Mouse (Mus musculus): Measurements from ENCODE around the gene Pbxip1. TPM values are rescaled to one million over a fixed set of nuclear protein-coding genes. Genes with fewer than 3 reads are reported as not detected.

The Pbxip1 gene
- polyA plus RNA-seq, 1 experiment from 2014 or later = 19.2 TPM

- peaks cover 41% of the 10 kb centered on the region for H3K4me1 ChIP-seq
- no peaks in the 10 kb centered on the region for H3K27me3 ChIP-seq (ENCODE audit: low read depth, poor library complexity, severe bottlenecking)
- WGBS = 69% methylated on average over 1 of the region's 1 CpGs
- no peaks in the 10 kb centered on the region; the same call in 1 of the 2 replicates for H3K36me3 ChIP-seq
- no peak overlapping the region for H3K27ac ChIP-seq
- H3K4me3 ChIP-seq = no peak overlapping the region
- no peaks in the 10 kb centered on the region for H3K9me3 ChIP-seq (replicated peaks)
- no peak for DNase-seq (ENCODE audit: low spot score)
These were observed 19.3 kb downstream of the Pbxip1 start for GRCm38 (mm10) chr3:89455786-89456285.

GRCm38 (mm10) chr3:89456726-89457665 lies 20.5 kb downstream of the Pbxip1 start:
- no peaks in the 10 kb centered on the region for H3K9me3 ChIP-seq (replicated peaks)
- no peaks in the 10 kb centered on the region for H3K27me3 ChIP-seq (ENCODE audit: low read depth, poor library complexity, severe bottlenecking)
- 45% methylated on average over 10 of the region's 10 CpGs for WGBS
- H3K4me1 ChIP-seq = peaks cover 31% of the 10 kb centered on the region
- no peak overlapping the region for H3K4me3 ChIP-seq
- DNase-seq (ENCODE audit: low spot score) = peak; percentile 87
- peaks cover 5% of the 10 kb centered on the region for H3K36me3 ChIP-seq
- H3K27ac ChIP-seq = no peak overlapping the region

GRCm38 (mm10) chr3:89458372-89458964 lies 22.0 kb downstream of the Pbxip1 start:
- H3K36me3 ChIP-seq = peaks cover 8% of the 10 kb centered on the region
- H3K9me3 ChIP-seq (replicated peaks) = no peaks in the 10 kb centered on the region
- H3K4me1 ChIP-seq = peaks cover 29% of the 10 kb centered on the region
- H3K27ac ChIP-seq = peak overlapping the region; percentile 90
- H3K4me3 ChIP-seq = peak overlapping the region; percentile 57
- WGBS = 57% methylated on average over 13 of the region's 13 CpGs
- H3K27me3 ChIP-seq (ENCODE audit: low read depth, poor library complexity, severe bottlenecking) = no peaks in the 10 kb centered on the region
- no peak for DNase-seq (ENCODE audit: low spot score)

- peaks cover 29% of the 10 kb centered on the region for H3K4me1 ChIP-seq
- H3K27ac ChIP-seq = peak overlapping the region; percentile 90
- peak overlapping the region; percentile 57 for H3K4me3 ChIP-seq
- no peaks in the 10 kb centered on the region for H3K9me3 ChIP-seq (replicated peaks)
- H3K27me3 ChIP-seq (ENCODE audit: low read depth, poor library complexity, severe bottlenecking) = no peaks in the 10 kb centered on the region
- peak; percentile 96 for DNase-seq (ENCODE audit: low spot score)
- H3K36me3 ChIP-seq = peaks cover 8% of the 10 kb centered on the region
- under 1% methylated on average over 36 of the region's 36 CpGs for WGBS
These were observed 22.7 kb downstream of the Pbxip1 start for GRCm38 (mm10) chr3:89458965-89459807.

- Histone ChIP-seq H3K27me3 (ENCODE audit: low read depth, poor library complexity, severe bottlenecking) (no peaks in the 10 kb centered on the region), H3K9me3 (replicated peaks) (no peaks in the 10 kb centered on the region), H3K4me1 (no peaks in the 10 kb centered on the region), H3K27ac (no peak overlapping the region; the same call in 1 of the 2 replicates), H3K36me3 (peaks cover 42% of the 10 kb centered on the region), H3K4me3 (no peak overlapping the region)
- no peak for DNase-seq (ENCODE audit: low spot score)
- 55% methylated on average over 4 of the region's 4 CpGs for WGBS
These were observed 31.8 kb downstream of the Pbxip1 start for GRCm38 (mm10) chr3:89468268-89468667.

GRCm38 (mm10) chr3:89472280-89472679 lies 35.8 kb downstream of the Pbxip1 start:
- WGBS = 82% methylated on average over 7 of the region's 7 CpGs
- no peak overlapping the region for H3K27ac ChIP-seq
- DNase-seq (ENCODE audit: low spot score) = no peak
- H3K9me3 ChIP-seq (replicated peaks) = no peaks in the 10 kb centered on the region
- H3K36me3 ChIP-seq = peaks cover 28% of the 10 kb centered on the region
- no peaks in the 10 kb centered on the region for H3K4me1 ChIP-seq
- no peaks in the 10 kb centered on the region for H3K27me3 ChIP-seq (ENCODE audit: low read depth, poor library complexity, severe bottlenecking)
- H3K4me3 ChIP-seq = no peak overlapping the region

- no peak overlapping the region for H3K4me3 ChIP-seq
- WGBS = 78% methylated on average over 6 of the region's 6 CpGs
- peaks cover 12% of the 10 kb centered on the region for H3K36me3 ChIP-seq
- DNase-seq (ENCODE audit: low spot score) = no peak
- H3K4me1 ChIP-seq = no peaks in the 10 kb centered on the region
- H3K27me3 ChIP-seq (ENCODE audit: low read depth, poor library complexity, severe bottlenecking) = no peaks in the 10 kb centered on the region
- H3K27ac ChIP-seq = no peak overlapping the region
- no peaks in the 10 kb centered on the region for H3K9me3 ChIP-seq (replicated peaks)
These were observed 37.3 kb downstream of the Pbxip1 start for GRCm38 (mm10) chr3:89473838-89474237.

GRCm38 (mm10) chr3:89479055-89479454 lies 42.5 kb downstream of the Pbxip1 start:
- 76% methylated on average over 6 of the region's 6 CpGs for WGBS
- Histone ChIP-seq H3K27me3 (ENCODE audit: low read depth, poor library complexity, severe bottlenecking) (no peaks in the 10 kb centered on the region), H3K4me1 (no peaks in the 10 kb centered on the region), H3K9me3 (replicated peaks) (no peaks in the 10 kb centered on the region), H3K27ac (no peak overlapping the region), H3K36me3 (no peaks in the 10 kb centered on the region), H3K4me3 (no peak overlapping the region)
- DNase-seq (ENCODE audit: low spot score) = no peak

- DNase-seq (ENCODE audit: low spot score) = peak; percentile 50
These were observed 45.0 kb downstream of the Pbxip1 start for GRCm38 (mm10) chr3:89481488-89481887.

GRCm38 (mm10) chr3:89482249-89482648 lies 45.7 kb downstream of the Pbxip1 start:
- DNase-seq (ENCODE audit: low spot score) = no peak
- no peak overlapping the region for H3K27ac ChIP-seq
- no peaks in the 10 kb centered on the region for H3K9me3 ChIP-seq (replicated peaks)
- H3K4me1 ChIP-seq = peaks cover 7% of the 10 kb centered on the region; the same call in 1 of the 2 replicates
- 89% methylated on average over 5 of the region's 5 CpGs for WGBS
- H3K27me3 ChIP-seq (ENCODE audit: low read depth, poor library complexity, severe bottlenecking) = no peaks in the 10 kb centered on the region
- no peaks in the 10 kb centered on the region for H3K36me3 ChIP-seq
- H3K4me3 ChIP-seq = no peak overlapping the region

More at GRCm38 (mm10) chr3:89481488-89481887, 45.0 kb downstream of the Pbxip1 start:
- Histone ChIP-seq H3K27me3 (ENCODE audit: low read depth, poor library complexity, severe bottlenecking) (no peaks in the 10 kb centered on the region), H3K4me1 (peaks cover 7% of the 10 kb centered on the region; the same call in 1 of the 2 replicates), H3K9me3 (replicated peaks) (no peaks in the 10 kb centered on the region), H3K4me3 (no peak overlapping the region), H3K27ac (no peak overlapping the region), H3K36me3 (no peaks in the 10 kb centered on the region)
- 45% methylated on average over 2 of the region's 2 CpGs for WGBS

GRCm38 (mm10) chr3:89484766-89485524 lies 48.4 kb downstream of the Pbxip1 start:
- H3K4me3 ChIP-seq = peak overlapping the region; percentile 24
- H3K27ac ChIP-seq = no peak overlapping the region
- no peaks in the 10 kb centered on the region for H3K9me3 ChIP-seq (replicated peaks)
- H3K4me1 ChIP-seq = peaks cover 7% of the 10 kb centered on the region; the same call in 1 of the 2 replicates
- no peaks in the 10 kb centered on the region for H3K36me3 ChIP-seq
- 24% methylated on average over 24 of the region's 24 CpGs for WGBS
- H3K27me3 ChIP-seq (ENCODE audit: low read depth, poor library complexity, severe bottlenecking) = no peaks in the 10 kb centered on the region
- peak; percentile 88 for DNase-seq (ENCODE audit: low spot score)

GRCm38 (mm10) chr3:89486111-89486510 lies 49.6 kb downstream of the Pbxip1 start:
- no peaks in the 10 kb centered on the region for H3K36me3 ChIP-seq
- 90% methylated on average over 8 of the region's 8 CpGs for WGBS
- DNase-seq (ENCODE audit: low spot score) = no peak
- no peaks in the 10 kb centered on the region for H3K27me3 ChIP-seq (ENCODE audit: low read depth, poor library complexity, severe bottlenecking)
- no peaks in the 10 kb centered on the region for H3K9me3 ChIP-seq (replicated peaks)
- no peak overlapping the region for H3K4me3 ChIP-seq
- peaks cover 7% of the 10 kb centered on the region; the same call in 1 of the 2 replicates for H3K4me1 ChIP-seq
- no peak overlapping the region for H3K27ac ChIP-seq

Measured in limb, embryonic 10.5 days (tissue).